Mouse (Mus musculus) gastrocnemius, postnatal 25 days (tissue): ENCODE results near the gene Tom1. TPM values are rescaled to one million over a fixed set of nuclear protein-coding genes. Genes with fewer than 3 reads are reported as not detected.
A peak's percentile ranks its signal among the peaks of the same experiment; 100 is the strongest.

Source experiments
- DNase-seq: peaks from one replicate; pipeline ENCODE4 v3.0.0; 2022
- total RNA-seq, 2 experiments: library from RNA; stranded (reverse); gene quantifications; 1 replicate in 1 of 2; 2 replicates in 1 of 2; pipeline ENCODE4 v1.2.3; 2021

Gene Tom1
- total RNA-seq, 2 experiments from 2014 or later = 38.6 to 47.8 TPM

- no peak for DNase-seq
Measured at GRCm38 (mm10) chr8:75042171-75042570, 8.7 kb downstream of the Tom1 start.

GRCm38 (mm10) chr8:75042974-75043373, 9.5 kb downstream of the Tom1 start:
- DNase-seq = no peak

GRCm38 (mm10) chr8:75046303-75046702, 12.8 kb downstream of the Tom1 start:
- DNase-seq = peak; percentile 36

DNA sequence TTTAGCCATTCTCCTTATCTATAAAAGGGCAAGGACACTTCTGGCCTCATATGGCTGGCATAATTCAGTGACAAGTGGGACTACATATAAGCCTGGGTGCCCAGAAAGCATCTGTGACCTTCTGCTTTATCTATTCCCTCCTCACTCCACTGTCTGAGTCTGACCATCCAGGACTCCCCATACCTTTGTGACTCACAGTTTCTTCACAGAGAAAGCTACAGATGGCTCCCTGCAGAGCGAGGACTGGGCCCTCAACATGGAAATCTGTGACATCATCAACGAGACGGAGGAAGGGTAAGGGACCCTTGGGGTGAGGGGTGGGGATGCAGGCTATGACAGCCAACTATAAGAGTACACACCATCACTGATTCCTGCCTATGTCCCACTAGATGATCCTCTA, 14.3 kb downstream of the Tom1 start:
- no peak for DNase-seq

DNA sequence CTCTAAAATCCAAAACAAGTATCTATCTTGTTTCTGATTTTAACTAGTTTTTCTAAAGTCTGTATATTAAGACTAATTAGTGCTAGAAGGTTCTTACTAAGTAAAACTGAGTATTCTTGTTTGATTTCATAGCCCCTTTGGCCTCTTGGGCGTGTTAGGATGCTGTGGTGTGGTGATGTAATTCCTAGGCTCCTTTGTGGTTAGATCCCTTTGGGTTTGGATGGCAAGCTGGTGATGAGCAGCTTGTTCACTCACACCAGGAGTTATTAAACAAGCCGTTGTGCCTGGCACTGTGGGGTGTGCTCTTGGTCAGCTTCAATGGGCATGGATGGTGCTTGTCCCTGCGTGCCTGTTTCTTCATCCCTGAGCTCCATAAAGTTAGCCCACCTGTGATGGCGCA, 19.8 kb downstream of the Tom1 start:
- DNase-seq = no peak

GRCm38 (mm10) chr8:75055673-75056072, 22.2 kb downstream of the Tom1 start:
- DNase-seq = no peak

GRCm38 (mm10) chr8:75060022-75060421, 26.5 kb downstream of the Tom1 start:
- DNase-seq = no peak

DNA sequence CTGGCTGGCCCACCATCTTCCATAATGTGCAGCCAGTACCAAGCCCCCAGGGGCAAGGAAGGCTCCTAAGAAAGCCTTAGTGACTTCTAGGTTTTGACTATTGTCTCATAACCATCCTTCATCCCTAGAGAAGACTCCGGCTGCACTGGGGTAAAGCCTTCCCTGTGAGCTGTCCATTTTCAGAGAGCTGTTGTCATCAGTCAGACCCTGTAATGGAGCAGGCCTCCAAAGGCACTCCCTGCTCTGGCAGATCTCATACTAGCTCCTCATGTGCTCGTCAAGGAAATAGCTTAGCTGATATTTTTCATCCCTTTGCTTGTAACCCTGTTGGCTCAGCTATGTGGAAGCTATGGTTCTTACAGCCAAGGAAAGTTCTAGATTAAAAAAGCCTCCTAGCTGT, 27.3 kb downstream of the Tom1 start:
- no peak for DNase-seq

- DNase-seq = peak; percentile 58
Measured at GRCm38 (mm10) chr8:75063290-75063689, 29.8 kb downstream of the Tom1 start.

DNA sequence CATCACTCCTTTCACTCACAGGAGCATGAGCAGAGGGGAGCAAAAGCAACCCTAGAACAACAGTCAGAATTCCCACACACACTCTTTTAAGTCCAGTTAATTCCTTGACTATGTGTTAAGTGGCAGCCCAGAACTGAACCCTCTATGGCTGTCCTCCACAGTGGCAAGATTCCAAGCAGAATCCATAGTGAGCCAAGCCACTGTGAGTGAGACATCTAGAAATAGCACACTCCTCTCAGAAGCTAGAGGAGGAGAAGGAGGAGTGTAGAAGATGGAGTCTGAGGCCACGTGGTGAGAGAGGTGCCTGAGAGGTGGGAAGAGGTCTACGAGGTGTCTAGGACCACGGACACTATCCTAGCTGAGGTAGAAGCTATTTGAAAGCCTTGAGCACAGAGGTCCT, 31.3 kb downstream of the Tom1 start:
- DNase-seq = no peak

DNA sequence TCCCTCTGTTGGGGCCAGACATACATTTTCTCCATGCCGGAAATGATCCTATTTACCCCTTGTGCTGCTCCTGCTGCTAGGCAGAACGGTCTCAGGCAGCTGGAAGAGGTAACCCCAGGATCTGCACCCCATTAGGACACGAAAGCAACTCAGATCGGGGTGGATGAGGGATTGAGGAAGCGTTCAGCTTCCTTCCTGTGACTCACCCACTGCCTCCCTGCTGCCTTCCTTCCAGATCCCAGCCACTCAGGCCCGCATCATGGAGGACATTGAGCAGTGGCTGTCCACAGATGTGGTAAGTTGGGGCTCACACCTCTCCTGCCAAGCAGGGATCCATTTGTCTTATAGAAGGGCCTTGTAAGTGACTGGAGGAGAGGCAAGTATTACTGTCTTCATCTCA, 33.8 kb downstream of the Tom1 start:
- no peak for DNase-seq

DNA sequence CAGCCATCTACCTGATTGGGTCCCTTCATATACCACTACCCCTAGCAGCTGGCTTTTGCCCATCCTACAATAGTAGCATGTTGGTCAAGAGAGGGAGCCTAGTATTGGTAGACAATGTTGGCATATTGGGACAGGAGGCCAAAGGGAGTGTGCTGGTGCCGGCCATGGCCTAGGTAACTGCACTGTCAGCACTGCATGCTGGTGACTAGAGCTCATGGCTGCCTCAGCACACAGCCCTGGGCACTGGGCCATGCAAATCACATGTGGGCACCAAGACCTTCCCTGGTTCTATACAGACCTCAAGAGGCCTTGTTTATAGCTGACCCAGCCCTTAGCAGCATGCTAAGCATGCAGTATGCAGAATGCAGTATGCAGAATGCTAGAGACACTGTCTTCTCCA, 36.8 kb downstream of the Tom1 start:
- DNase-seq = no peak

GRCm38 (mm10) chr8:75071627-75072346, 38.3 kb downstream of the Tom1 start:
- DNase-seq = peak; percentile 61

DNA sequence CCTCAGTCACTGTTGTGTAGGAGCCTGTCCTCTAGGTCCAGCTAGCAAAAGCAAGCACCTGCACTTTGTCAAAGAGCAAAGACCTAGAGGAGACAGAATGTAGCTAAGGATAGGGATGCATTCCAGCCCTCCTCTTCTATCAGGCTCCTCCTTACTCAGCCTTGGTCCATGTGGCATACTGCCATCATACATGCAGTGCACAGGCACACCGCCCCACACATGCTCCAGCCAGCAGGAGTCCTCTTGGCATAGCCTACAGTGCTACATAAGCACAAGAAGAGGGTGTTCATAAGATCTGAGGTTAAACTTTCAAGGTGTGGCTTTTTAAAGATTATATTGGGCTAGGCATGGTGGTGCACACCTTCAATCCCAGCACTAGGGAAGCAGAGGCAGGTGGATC, 41.4 kb downstream of the Tom1 start:
- no peak for DNase-seq

DNA sequence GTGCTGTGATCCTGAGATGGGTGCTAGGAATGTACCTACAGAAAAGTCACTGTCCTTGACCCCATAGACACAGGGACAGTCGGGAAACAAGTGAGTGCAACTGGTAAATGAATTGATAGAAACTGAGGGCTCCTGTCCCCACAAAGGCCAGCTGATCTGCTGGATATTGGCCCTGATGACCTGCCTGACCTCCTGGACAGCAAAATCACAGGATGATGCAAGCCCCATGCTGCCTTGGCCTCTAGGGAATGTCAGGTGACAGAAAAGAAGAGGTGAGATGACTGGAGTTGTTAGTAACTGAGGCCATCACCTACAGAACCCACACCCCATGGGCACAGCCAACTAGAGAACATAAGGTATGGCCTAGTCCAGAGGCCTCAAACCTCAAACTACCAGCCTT, 44.7 kb downstream of the Tom1 start:
- no peak for DNase-seq

GRCm38 (mm10) chr8:75078851-75079250, 45.3 kb downstream of the Tom1 start:
- no peak for DNase-seq

GRCm38 (mm10) chr8:75081364-75082040, 48.0 kb downstream of the Tom1 start:
- no peak for DNase-seq

GRCm38 (mm10) chr8:75082181-75082805, 48.8 kb downstream of the Tom1 start:
- DNase-seq = no peak

- DNase-seq = peak; percentile 92
Measured at GRCm38 (mm10) chr8:75083846-75084245, 50.3 kb downstream of the Tom1 start.

- no peak for DNase-seq
Measured at GRCm38 (mm10) chr8:75084382-75085064, 51.0 kb downstream of the Tom1 start.

DNA sequence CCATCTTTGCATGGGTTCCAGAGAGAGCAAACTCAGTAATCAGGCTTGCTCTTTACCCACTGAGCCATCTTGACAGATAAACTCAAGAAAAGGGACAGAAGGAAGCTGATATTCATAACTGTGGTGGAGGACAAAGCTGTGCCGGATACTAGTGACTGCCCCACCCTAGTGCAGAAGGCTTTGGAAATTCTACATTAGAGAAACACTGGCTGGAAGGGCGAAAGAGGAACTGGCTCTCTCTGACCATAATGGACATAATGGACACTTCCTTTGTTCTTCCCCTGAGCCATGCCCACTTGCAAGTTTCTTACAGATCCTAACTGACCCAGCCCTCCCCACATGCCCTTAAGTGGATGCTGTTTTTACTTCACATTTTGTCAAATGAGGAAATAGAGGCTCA, 52.5 kb downstream of the Tom1 start:
- DNase-seq = no peak

DNA sequence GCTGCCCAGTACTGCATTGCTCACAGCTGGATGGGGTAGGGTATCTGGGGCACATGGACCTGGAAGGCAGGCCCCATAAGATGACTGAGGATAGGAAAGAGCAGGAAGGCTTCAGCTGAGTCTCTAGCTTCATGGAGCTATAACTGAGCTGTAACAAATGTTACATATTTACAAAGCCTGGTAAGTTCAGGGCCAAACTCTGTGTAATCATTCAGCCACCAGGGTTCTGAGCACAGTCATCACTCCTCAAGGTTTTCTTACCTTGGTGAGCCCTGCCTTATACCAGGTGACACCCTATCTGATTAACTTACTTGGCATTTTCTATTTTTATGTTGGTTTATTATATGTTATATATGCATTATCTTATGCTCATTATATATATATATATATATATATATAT, 53.6 kb downstream of the Tom1 start:
- DNase-seq = no peak
